Mouse (Mus musculus): ENCODE data around the gene Rab40b. TPM values are rescaled to one million over a fixed set of nuclear protein-coding genes. Genes with fewer than 3 reads are reported as not detected.

Rab40b gene
- total and polyA plus RNA-seq, 3 experiments: 0.39 TPM; not detected in 2

DNA sequence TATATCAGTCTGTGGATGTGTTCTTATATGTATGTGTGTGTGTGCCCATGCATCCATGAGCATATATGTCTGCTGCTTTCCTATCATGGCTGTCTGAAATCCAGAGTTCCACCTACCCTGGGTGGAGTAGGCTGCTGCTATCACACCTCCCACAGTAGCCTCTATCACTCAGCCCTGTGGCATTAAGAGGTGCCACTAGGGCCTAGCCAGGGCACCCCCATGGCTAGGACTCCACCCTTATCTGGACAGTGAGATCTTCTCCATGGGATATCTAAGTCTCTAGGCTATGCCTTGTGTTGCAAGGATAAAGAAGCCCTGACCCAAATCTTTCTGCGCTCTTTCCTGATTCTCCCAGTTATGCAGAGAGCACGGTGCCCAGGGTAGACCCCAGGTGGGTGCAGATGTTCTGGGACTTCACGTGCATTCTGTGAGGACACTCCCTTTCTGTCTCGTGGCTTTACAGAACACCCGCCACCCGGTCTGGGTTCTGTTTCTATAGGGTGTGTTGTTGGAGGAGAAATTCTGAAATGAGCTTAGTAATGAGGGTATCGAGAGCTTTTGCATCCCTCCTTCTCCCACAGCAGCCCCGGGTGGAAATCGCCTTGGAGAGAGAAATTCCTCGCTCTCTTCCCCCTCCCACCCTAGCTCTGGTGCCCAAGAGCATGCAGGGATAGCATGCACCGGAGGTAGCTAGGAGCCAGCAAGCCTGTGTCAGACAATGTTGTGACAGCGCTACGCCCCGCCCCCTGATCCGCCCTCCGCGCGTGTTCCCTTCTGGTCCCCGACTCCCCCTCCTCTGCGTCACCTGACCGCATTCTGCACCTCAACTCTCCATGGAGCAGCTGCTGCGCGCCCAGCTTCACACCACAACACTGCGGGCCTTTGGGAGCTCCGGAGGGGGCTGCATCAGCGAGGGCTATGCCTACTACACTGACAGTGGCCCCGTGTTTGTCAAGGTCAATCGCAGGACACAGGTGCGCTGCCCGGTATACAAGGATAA lies 46.4 kb upstream of the Rab40b start, which contains the start of gene Fn3k:
TSS of gene Fn3k (plus strand) at position 758 of the 1,000 bp plus-strand sequence.
- Histone ChIP-seq H3K4me3 (ENCODE audit: control insufficient read depth in 1 of 2, insufficient read depth in 1 of 2, low read depth in 2 of 2, low read length in 2 of 2) (peak within 1 kb of the TSS; percentile 34 to 56), H3K36me3 (ENCODE audit: control insufficient read depth in 1 of 2, insufficient read depth in 2 of 2, low read length in 2 of 2) (peaks cover 0 to 16% of the 10 kb centered on the region in 2 experiments; a peak in 3 of 4 replicates), H3K27ac (ENCODE audit: control insufficient read depth, low read depth, low read length) (no peak within 1 kb of the TSS), H3K27me3 (ENCODE audit: control insufficient read depth in 1 of 2, insufficient read depth in 2 of 2, low read length in 2 of 2) (no peaks in the 10 kb centered on the region), H3K9ac (ENCODE audit: control insufficient read depth, low read depth, low read length, poor library complexity, severe bottlenecking) (peak within 1 kb of the TSS; percentile 26; the same call in 1 of the 2 replicates), H3K79me2 (ENCODE audit: control insufficient read depth, insufficient read depth, low read length, poor library complexity) (no peaks in the 10 kb centered on the region), H3K4me1 (ENCODE audit: control insufficient read depth in 1 of 2, insufficient read depth in 2 of 2, low read length in 2 of 2) (peaks cover 10 to 18% of the 10 kb centered on the region in 2 experiments), H3K9me3 (replicated peaks; ENCODE audit: insufficient read depth, low read length) (no peaks in the 10 kb centered on the region)
- DNase-seq (ENCODE audit: low read depth, low spot score): peak; percentile 89
- TF ChIP-seq GATA1 (IDR thresholded peaks at IDR 0.05; ENCODE audit: low read depth, low read length) (0 out of 2 replicates have a peak, but pooled peaks have one; percentile 29), HCFC1 (IDR thresholded peaks at IDR 0.05; ENCODE audit: low read depth, low read length) (no peak), RAD21 (IDR thresholded peaks at IDR 0.05; ENCODE audit: low read depth, low read length) (no peak), MYC (IDR thresholded peaks at IDR 0.05; ENCODE audit: low read depth, low read length) (no peak), ZKSCAN1 (IDR thresholded peaks at IDR 0.05; ENCODE audit: low read depth, low read length) (no peak), TBP (IDR thresholded peaks at IDR 0.05; ENCODE audit: low read depth, low read length) (no peak), GABPA (IDR thresholded peaks at IDR 0.05; ENCODE audit: low read depth, low read length) (no peak), ZNF384 (IDR thresholded peaks at IDR 0.05; ENCODE audit: low read depth, low read length) (no peak), MXI1 (IDR thresholded peaks at IDR 0.05; ENCODE audit: low read depth, low read length) (peak; percentile 92), MAX (IDR thresholded peaks at IDR 0.05; ENCODE audit: low read length) (peak; percentile 82), MEF2A (IDR thresholded peaks at IDR 0.05; ENCODE audit: extremely low read depth, insufficient replicate concordance, low read depth, low read length, poor library complexity, severe bottlenecking) (no peak), JUND (IDR thresholded peaks at IDR 0.05; ENCODE audit: low read depth, low read length) (no peak), MAZ (IDR thresholded peaks at IDR 0.05; ENCODE audit: low read depth, low read length) (peak; percentile 35; the same call in 1 of the 2 replicates), RCOR1 (IDR thresholded peaks at IDR 0.05; ENCODE audit: low read depth, low read length) (0 out of 2 replicates have a peak, but pooled peaks have one; percentile 29), MAFK (IDR thresholded peaks at IDR 0.05; ENCODE audit: borderline replicate concordance, low read depth, low read length) (no peak), CHD2 (IDR thresholded peaks at IDR 0.05; ENCODE audit: low read length) (no peak), ELF1 (IDR thresholded peaks at IDR 0.05; ENCODE audit: low read depth, low read length) (peak; percentile 26; the same call in 1 of the 2 replicates), NRF1 (IDR thresholded peaks at IDR 0.05; ENCODE audit: insufficient read depth, low read depth, low read length, poor library complexity, severe bottlenecking) (0 out of 2 replicates have a peak, but pooled peaks have one; percentile 8), NELFE (IDR thresholded peaks at IDR 0.05; ENCODE audit: low read depth, low read length) (no peak; the same call in 1 of the 2 replicates), USF1 (IDR thresholded peaks at IDR 0.05; ENCODE audit: low read depth, low read length) (peak; percentile 93), TAL1 (IDR thresholded peaks at IDR 0.05; ENCODE audit: low read length) (no peak), POLR2A (IDR thresholded peaks at IDR 0.05; ENCODE audit: control insufficient read depth in 1 of 2, insufficient read depth in 1 of 2, low read depth in 1 of 2, low read length in 2 of 2, poor library complexity in 1 of 2) (no peak), CHD1 (IDR thresholded peaks at IDR 0.05; ENCODE audit: low read depth, low read length) (no peak), SIN3A (IDR thresholded peaks at IDR 0.05; ENCODE audit: low read length) (peak; percentile 91), ETS1 (IDR thresholded peaks at IDR 0.05; ENCODE audit: low read depth, low read length) (peak; percentile 75), EP300 (IDR thresholded peaks at IDR 0.05; ENCODE audit: low read depth in 1 of 2, low read length in 2 of 2) (peak; percentile 36 to 37; a peak in 2 of 4 replicates), SMC3 (IDR thresholded peaks at IDR 0.05; ENCODE audit: low read depth, low read length) (no peak), KAT2A (conservative IDR thresholded peaks at IDR 0.05; ENCODE audit: low read depth, low read length) (no peak), TCF12 (IDR thresholded peaks at IDR 0.05; ENCODE audit: low read depth, low read length) (no peak), USF2 (IDR thresholded peaks at IDR 0.05; ENCODE audit: borderline replicate concordance in 1 of 2, insufficient read depth in 1 of 2, low read depth in 1 of 2, low read length in 2 of 2) (peak; percentile 17 to 41; a peak in 1 of 4 replicates), BHLHE40 (IDR thresholded peaks at IDR 0.05; ENCODE audit: borderline replicate concordance, low read depth, low read length) (peak; percentile 47; the same call in 1 of the 2 replicates), E2F4 (IDR thresholded peaks at IDR 0.05; ENCODE audit: borderline replicate concordance, low read depth, low read length) (no peak), MYB (IDR thresholded peaks at IDR 0.05; ENCODE audit: low read depth, low read length) (no peak), ZC3H11A (IDR thresholded peaks at IDR 0.05; ENCODE audit: low read depth, low read length) (no peak), CTCF (IDR thresholded peaks at IDR 0.05 in 2 of 3, conservative IDR thresholded peaks at IDR 0.05 in 1 of 3; ENCODE audit: control insufficient read depth in 1 of 3, insufficient read depth in 1 of 3, low read depth in 2 of 3, low read length in 3 of 3, poor library complexity in 1 of 3, severe bottlenecking in 1 of 3) (no peak)
